Mouse (Mus musculus) thymus, adult 2 months (tissue): ENCODE measurements at regions not wholly inside any gene's neighbourhood (a gene's known extent, or its start where the extent isn't known, plus 50 kb on each side); places are given as distances from the start of the nearest gene placed in this dataset.

Experiments used
- DNase-seq: peaks from one replicate; pipeline ENCODE4 v3.0.0; 2021
- H3K27ac ChIP-seq: fragments of 200-500 bp; 2 replicates; pipeline ENCODE4 v1.5.1; 2012; ENCODE audit warnings: low read length, control low read depth; ENCODE audit not compliant: control insufficient read depth, insufficient read depth
- H3K27me3 ChIP-seq: fragments of 200-500 bp; 2 replicates; pipeline ENCODE4 v1.6.1; 2012; ENCODE audit warnings: mild to moderate bottlenecking, low read length, moderate library complexity, mixed read lengths; ENCODE audit not compliant: control insufficient read depth, insufficient read depth
- H3K36me3 ChIP-seq: fragments of 200-500 bp; 2 replicates; pipeline ENCODE4 v1.6.1; 2012; ENCODE audit warnings: mild to moderate bottlenecking, low read length, moderate library complexity; ENCODE audit not compliant: control insufficient read depth, insufficient read depth
- H3K4me1 ChIP-seq: fragments of 200-500 bp; replicated peaks from 2 replicates; pipeline ENCODE4 v1.6.1; 2012; ENCODE audit warnings: low read length; ENCODE audit not compliant: control insufficient read depth, insufficient read depth
- H3K4me3 ChIP-seq: fragments of 200-500 bp; 2 replicates; pipeline ENCODE4 v1.5.1; 2012; ENCODE audit warnings: mild to moderate bottlenecking, low read length, control low read depth, moderate library complexity; ENCODE audit not compliant: control insufficient read depth, insufficient read depth
- CTCF ChIP-seq: fragments of 200-500 bp; IDR thresholded peaks from 2 replicates; pipeline ENCODE4 v1.5.1; 2012; ENCODE audit warnings: mild to moderate bottlenecking, control low read depth, low read length, moderate library complexity, borderline replicate concordance; ENCODE audit not compliant: control insufficient read depth, poor library complexity, insufficient read depth; ENCODE audit errors: extremely low read depth
- POLR2A ChIP-seq: fragments of 200-500 bp; IDR thresholded peaks from 2 replicates; pipeline ENCODE4 v1.6.1; 2012; ENCODE audit warnings: mild to moderate bottlenecking, low read length, control low read depth, moderate library complexity; ENCODE audit not compliant: control insufficient read depth, poor library complexity, insufficient read depth; ENCODE audit errors: extremely low read depth
- WGBS: fragments of 180-500 bp; shearing (Covaris S2); methylation state at CpG from one replicate; pipeline ENCODE4 v1.1.7; 2018; 5-methylcytosine and 5-hydroxymethylcytosine counted together

GRCm38 (mm10) chr2:72541246-72541645 lies 65.3 kb downstream of the Cdca7 start:
- no peak for TF ChIP-seq POLR2A
- TF ChIP-seq CTCF = no peak
- Histone ChIP-seq H3K27ac (no peak overlapping the region), H3K4me3 (no peak overlapping the region), H3K4me1 (no peaks in the 10 kb centered on the region), H3K27me3 (no peaks in the 10 kb centered on the region), H3K36me3 (no peaks in the 10 kb centered on the region)
- WGBS = 82% methylated on average over 5 of the region's 5 CpGs
- no peak for DNase-seq

DNA sequence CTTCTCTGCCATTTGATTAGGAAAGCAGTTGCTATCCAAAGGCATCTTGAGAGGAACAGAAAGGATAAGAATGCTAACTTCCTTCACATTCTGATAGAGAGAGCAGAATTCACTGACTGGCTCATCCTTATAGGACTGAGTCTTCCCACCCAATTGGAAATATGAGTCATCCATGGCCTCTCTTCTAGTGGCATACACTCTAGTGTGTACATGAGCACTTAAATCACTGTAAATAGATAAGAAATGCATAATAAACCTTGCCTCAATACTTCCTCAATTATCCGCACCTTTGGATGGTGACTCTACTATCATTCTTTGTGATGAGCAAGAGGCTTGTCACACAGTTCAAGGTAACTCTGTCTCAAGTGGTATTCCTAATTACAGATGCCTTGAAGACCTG lies 69.5 kb downstream of the Cdca7 start:
- H3K36me3 ChIP-seq = no peaks in the 10 kb centered on the region
- H3K4me3 ChIP-seq = no peak overlapping the region
- H3K4me1 ChIP-seq = no peaks in the 10 kb centered on the region
- WGBS = 89% methylated on average over 1 of the region's 1 CpGs
- TF ChIP-seq POLR2A (no peak), CTCF (no peak)
- no peak for DNase-seq
- no peak overlapping the region for H3K27ac ChIP-seq
- no peaks in the 10 kb centered on the region for H3K27me3 ChIP-seq

GRCm38 (mm10) chr2:72546476-72546875 lies 70.5 kb downstream of the Cdca7 start:
- H3K27me3 ChIP-seq = no peaks in the 10 kb centered on the region
- no peak for DNase-seq

GRCm38 (mm10) chr2:72546963-72547362 lies 71.0 kb downstream of the Cdca7 start:
- TF ChIP-seq CTCF = no peak
- TF ChIP-seq POLR2A = no peak
- H3K36me3 ChIP-seq = no peaks in the 10 kb centered on the region
- no peak overlapping the region for H3K4me3 ChIP-seq
- no peaks in the 10 kb centered on the region for H3K4me1 ChIP-seq
- WGBS = 72% methylated on average over 4 of the region's 4 CpGs
- H3K27ac ChIP-seq = no peak overlapping the region
- no peaks in the 10 kb centered on the region for H3K27me3 ChIP-seq
- no peak for DNase-seq

More at GRCm38 (mm10) chr2:72546476-72546875, 70.5 kb downstream of the Cdca7 start:
- Histone ChIP-seq H3K4me3 (no peak overlapping the region), H3K36me3 (no peaks in the 10 kb centered on the region), H3K27ac (no peak overlapping the region), H3K4me1 (no peaks in the 10 kb centered on the region)
- TF ChIP-seq CTCF (no peak), POLR2A (no peak)
- WGBS = 56% methylated on average over 5 of the region's 5 CpGs

- Histone ChIP-seq H3K36me3 (no peaks in the 10 kb centered on the region), H3K27ac (no peak overlapping the region), H3K27me3 (no peaks in the 10 kb centered on the region), H3K4me1 (no peaks in the 10 kb centered on the region), H3K4me3 (no peak overlapping the region)
- 78% methylated on average over 4 of the region's 4 CpGs for WGBS
- TF ChIP-seq POLR2A (no peak), CTCF (no peak)
- no peak for DNase-seq
Measured at GRCm38 (mm10) chr2:72551268-72551667, 75.3 kb downstream of the Cdca7 start.

GRCm38 (mm10) chr2:72554603-72555002 lies 78.6 kb downstream of the Cdca7 start:
- H3K36me3 ChIP-seq = no peaks in the 10 kb centered on the region
- TF ChIP-seq POLR2A (no peak), CTCF (no peak)
- DNase-seq = no peak
- H3K4me3 ChIP-seq = no peak overlapping the region
- no peaks in the 10 kb centered on the region for H3K4me1 ChIP-seq
- no peaks in the 10 kb centered on the region for H3K27me3 ChIP-seq
- no peak overlapping the region for H3K27ac ChIP-seq
- WGBS = 87% methylated on average over 5 of the region's 5 CpGs

- Histone ChIP-seq H3K4me1 (no peaks in the 10 kb centered on the region), H3K27ac (no peak overlapping the region), H3K27me3 (no peaks in the 10 kb centered on the region), H3K36me3 (no peaks in the 10 kb centered on the region), H3K4me3 (no peak overlapping the region)
- 96% methylated on average over 4 of the region's 4 CpGs for WGBS
- TF ChIP-seq POLR2A (no peak), CTCF (no peak)
- no peak for DNase-seq
Measured at GRCm38 (mm10) chr2:72555116-72555515, 79.2 kb downstream of the Cdca7 start.
